Mouse (Mus musculus): ENCODE measurements around the gene Vwa1.
"Not testable (repeated sequence)": the region's sequence is repeated elsewhere in the genome, so short reads cannot be mapped to it uniquely, and the experiment has no call there.

Gene Vwa1

GRCm38 (mm10) chr4:155745136-155745535 lies 29.4 kb downstream of the Vwa1 start:
- DNase-seq (ENCODE audit: low spot score in 2 of 2), result no peak

- DNase-seq (ENCODE audit: low spot score in 2 of 2), result no peak
These were observed 30.0 kb downstream of the Vwa1 start for GRCm38 (mm10) chr4:155744474-155744873.

- no peak for DNase-seq (ENCODE audit: low spot score in 2 of 2)
These were observed 31.8 kb downstream of the Vwa1 start for GRCm38 (mm10) chr4:155742684-155743083.

GRCm38 (mm10) chr4:155740681-155741080 lies 33.8 kb downstream of the Vwa1 start:
- DNase-seq (ENCODE audit: low spot score in 2 of 2), result not testable (repeated sequence)

GRCm38 (mm10) chr4:155739741-155740636 lies 34.5 kb downstream of the Vwa1 start:
- DNase-seq (ENCODE audit: low spot score in 2 of 2), result no peak

GRCm38 (mm10) chr4:155739152-155739551 lies 35.3 kb downstream of the Vwa1 start:
- no peak for DNase-seq (ENCODE audit: low spot score in 2 of 2)

- DNase-seq (ENCODE audit: low spot score in 2 of 2), result no peak
These were observed 36.2 kb downstream of the Vwa1 start for GRCm38 (mm10) chr4:155738262-155738661.

GRCm38 (mm10) chr4:155736421-155736820 lies 38.1 kb downstream of the Vwa1 start:
- DNase-seq (ENCODE audit: low spot score in 2 of 2), result no peak

- no peak for DNase-seq (ENCODE audit: low spot score in 2 of 2)
These were observed 38.7 kb downstream of the Vwa1 start for GRCm38 (mm10) chr4:155735788-155736187.

GRCm38 (mm10) chr4:155734951-155735702 lies 39.4 kb downstream of the Vwa1 start:
- DNase-seq (ENCODE audit: low spot score in 2 of 2), result peak; percentile 11 to 25

GRCm38 (mm10) chr4:155734350-155734941 lies 40.1 kb downstream of the Vwa1 start, which contains the start of gene Tmem240:
Gene Tmem240, plus strand, starts transcription at chr4:155734800.
- DNase-seq (ENCODE audit: low spot score in 2 of 2), result peak; percentile 84 to 88

- no peak for DNase-seq (ENCODE audit: low spot score in 2 of 2)
These were observed 41.2 kb downstream of the Vwa1 start for GRCm38 (mm10) chr4:155733267-155733666.

GRCm38 (mm10) chr4:155727993-155728392 lies 46.5 kb downstream of the Vwa1 start:
- DNase-seq (ENCODE audit: low spot score in 2 of 2), result no peak

GRCm38 (mm10) chr4:155721668-155722083 lies 52.8 kb downstream of the Vwa1 start:
- no peak for DNase-seq (ENCODE audit: low spot score in 2 of 2)

Data from urinary bladder, postnatal 36 days (tissue).